Mouse (Mus musculus) kidney, postnatal 10 days (tissue): Measurements from ENCODE around the gene Epha6.
A peak's percentile ranks its signal among the peaks of the same experiment; 100 is the strongest.

Source experiments
- DNase-seq: peaks from one replicate; pipeline ENCODE4 v3.0.0; 2021; ENCODE audit warnings: mixed read lengths

Epha6 gene

DNA sequence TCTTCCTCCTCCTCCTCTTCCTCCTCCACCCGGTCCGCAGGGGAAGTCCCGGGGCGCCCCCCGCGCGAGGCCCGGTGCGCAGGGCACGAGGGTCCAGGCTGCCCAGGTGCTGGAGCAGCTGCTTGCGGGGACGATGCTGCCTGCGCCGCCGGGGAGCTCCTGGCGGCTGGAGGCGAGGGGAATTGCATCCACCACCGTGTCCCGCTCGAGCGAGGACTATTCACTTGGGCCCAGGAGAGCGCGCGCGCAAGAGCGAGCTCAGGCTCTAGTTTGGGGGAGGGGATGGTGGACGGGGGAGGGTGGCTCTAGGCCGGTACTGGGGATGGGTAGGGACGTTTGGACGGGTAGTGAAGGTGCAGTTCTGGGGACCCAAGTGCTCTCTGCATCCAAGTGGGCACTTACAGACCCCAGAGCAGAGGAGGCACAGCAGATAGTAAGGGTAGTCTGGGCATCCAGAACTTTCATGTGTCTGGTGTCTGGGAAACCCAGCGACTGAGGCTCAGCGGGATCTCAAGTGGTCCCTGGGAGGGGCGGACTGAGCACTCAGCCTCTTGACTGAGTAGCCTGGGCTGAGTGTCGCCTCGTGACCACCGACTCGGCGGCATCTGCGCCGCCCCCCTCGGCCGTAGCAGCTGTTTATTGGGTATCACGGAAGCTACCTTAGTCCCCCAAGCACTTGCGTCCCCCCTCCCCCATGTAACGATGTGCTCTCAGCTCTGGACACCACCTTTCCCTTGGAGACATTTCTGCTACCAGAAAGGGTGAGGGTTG lies at the start of gene Epha6:
Epha6 (minus strand) TSS at position 471 of the 771 bp plus-strand sequence.
- DNase-seq: peak; percentile 6

GRCm38 (mm10) chr16:60651716-60652115 lies 46.4 kb upstream of the Epha6 start:
- DNase-seq: no peak

DNA sequence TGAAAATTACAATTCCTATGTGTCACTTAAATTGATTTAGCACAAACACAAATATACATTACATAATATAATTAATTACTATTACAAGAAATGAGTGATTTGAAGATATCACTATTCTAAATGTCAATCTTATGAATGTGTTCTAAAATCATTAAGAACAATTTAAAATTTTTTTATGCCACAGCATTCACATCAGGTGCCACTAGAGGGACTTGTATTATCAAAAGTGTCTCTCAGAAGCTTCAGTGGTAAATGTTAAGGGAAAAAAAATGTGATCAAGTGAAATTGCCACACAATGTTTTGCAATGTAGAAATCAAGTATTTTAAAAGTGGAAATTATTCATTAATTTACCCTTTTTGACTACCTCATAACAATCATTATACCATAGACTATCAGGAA lies 22.8 kb upstream of the Epha6 start:
- no peak for DNase-seq

DNA sequence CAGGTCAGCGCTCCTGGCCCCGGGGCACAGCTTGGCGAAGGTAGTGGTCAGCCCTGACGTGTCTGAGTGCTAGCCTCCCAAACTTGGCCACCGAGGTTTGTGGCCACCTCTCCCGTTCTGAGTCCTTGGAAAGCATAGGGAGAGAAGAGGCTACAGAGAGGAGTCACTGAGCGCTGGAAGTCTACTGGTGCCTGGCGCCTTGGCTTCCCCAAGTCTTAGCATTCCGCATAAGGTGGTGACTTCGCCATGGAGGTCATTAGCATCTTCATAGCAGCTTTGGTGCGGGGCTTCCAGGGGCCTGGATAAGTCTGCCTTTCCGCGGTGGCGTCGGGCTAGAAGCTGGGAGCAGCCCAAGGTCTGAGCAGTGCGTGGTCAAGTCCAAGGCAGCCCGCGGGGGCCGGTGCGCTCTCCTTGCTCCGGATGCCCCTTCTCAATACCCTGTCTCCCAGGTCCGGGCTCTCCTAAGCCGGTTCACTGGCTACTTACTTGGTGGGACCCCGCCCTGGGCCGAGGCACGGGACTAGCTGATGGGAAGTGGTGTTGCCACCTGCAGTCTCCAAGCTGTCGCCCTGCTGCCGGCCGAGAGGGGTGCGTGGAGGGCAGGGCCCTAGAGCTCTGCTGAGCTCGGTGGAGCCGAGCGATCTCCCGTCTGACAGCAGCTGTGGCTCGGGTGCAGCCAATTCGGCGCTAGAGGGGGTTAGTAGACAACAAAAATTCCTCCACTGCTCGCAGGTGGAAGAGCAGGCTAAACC lies 677 bp upstream of the Epha6 start:
- peak; percentile 31 for DNase-seq

GRCm38 (mm10) chr16:60604613-60605012 lies 718 bp downstream of the Epha6 start:
- no peak for DNase-seq

GRCm38 (mm10) chr16:60585322-60585721 lies 20.0 kb downstream of the Epha6 start:
- DNase-seq: no peak

- DNase-seq: no peak
These were observed 20.6 kb downstream of the Epha6 start for GRCm38 (mm10) chr16:60584695-60585094.

DNA sequence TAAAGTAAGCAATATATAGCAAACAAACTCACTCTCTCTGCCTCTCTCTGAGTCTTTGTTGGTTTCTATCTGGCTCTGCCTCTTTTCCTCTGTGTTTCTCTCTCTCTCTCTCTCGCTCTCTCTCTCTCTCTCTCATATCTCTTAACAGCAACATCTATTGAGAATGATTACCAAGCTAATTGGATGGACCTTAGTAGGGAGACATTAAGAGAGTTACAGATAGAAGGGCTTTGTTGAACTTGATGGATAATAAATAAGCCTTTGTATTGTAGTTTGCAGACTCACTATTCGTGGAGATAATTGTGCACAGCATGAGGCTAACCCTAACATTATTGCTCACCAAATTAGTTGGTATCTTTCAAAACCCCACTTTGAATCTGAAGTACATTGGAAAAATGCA lies 34.8 kb downstream of the Epha6 start:
- DNase-seq: no peak

GRCm38 (mm10) chr16:60544385-60544784 lies 60.9 kb downstream of the Epha6 start:
- DNase-seq: no peak

DNA sequence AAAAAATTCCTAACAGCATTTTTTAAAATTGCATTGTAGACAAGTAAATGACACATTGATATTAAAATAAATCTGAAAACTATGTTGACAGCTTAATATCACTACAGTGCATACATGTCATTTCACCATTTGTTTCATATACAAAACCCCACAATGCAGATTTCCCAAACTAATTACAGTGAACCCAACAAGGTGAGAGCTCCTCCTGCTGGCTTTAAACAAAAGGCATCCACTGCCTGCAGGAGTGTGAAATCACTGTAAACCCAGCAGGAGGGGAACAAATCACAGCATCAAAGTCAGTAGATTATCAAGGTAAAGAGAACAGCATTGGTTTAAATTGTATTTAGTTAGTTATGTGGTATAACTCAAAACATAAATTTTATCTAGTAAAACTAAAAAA lies 67.1 kb downstream of the Epha6 start:
- peak; percentile 34 for DNase-seq

DNA sequence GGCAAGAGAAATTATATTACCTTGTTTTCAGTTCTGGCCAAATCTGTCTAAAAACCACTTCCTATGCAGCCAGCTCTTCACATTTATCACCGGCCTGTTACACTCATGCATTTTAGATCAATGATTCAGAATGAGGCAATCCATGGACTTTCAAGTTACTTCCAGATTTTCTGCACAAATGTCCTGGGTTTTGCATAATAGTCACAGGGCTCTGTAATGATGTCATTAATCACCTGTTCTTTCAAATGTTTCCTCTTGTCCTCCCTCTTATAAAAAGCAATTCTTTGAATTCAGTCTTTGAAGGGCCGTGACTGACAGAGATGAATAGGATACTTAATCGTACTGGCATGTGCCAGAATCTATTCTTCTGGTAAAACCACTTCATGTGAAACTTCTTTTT lies 95.6 kb downstream of the Epha6 start:
- DNase-seq: no peak

DNA sequence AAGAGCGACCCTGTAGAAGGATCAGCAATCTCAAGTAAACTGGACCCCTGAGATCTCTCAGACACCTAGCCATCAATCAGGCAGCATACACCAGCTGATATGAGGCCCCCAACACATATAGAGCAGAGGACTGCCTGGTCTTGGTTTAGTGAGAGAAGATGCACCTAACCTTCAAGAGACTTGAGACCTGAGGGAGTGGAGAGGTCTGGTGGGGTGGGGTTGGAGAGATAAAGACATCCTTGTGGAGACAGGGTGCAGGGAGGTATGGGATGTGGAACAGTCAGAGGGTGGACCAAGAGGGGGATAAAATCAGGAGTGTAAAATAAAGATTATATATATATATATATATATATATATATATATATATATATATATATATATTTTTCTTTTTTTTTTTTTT lies 105.8 kb downstream of the Epha6 start:
- no peak for DNase-seq

DNA sequence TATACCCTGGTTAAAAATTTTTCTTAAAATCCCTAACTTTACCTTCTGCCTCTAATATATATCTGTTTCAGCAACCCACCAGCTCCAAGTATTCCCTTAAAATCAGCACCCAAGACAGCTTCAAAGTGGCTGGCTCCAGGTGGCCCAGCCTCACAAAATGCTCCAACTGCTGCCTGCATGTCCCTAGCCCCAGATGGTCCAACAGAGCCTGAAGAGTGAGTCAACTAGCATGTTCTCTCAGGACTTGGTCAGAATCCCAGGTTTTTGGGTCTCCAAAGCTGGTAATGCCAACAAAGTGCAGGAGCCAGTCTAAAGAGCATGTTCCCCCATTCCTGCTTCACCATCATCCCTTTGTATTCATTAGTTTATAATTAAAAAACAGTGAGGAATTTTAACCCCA lies 129.6 kb downstream of the Epha6 start:
- DNase-seq: no peak

DNA sequence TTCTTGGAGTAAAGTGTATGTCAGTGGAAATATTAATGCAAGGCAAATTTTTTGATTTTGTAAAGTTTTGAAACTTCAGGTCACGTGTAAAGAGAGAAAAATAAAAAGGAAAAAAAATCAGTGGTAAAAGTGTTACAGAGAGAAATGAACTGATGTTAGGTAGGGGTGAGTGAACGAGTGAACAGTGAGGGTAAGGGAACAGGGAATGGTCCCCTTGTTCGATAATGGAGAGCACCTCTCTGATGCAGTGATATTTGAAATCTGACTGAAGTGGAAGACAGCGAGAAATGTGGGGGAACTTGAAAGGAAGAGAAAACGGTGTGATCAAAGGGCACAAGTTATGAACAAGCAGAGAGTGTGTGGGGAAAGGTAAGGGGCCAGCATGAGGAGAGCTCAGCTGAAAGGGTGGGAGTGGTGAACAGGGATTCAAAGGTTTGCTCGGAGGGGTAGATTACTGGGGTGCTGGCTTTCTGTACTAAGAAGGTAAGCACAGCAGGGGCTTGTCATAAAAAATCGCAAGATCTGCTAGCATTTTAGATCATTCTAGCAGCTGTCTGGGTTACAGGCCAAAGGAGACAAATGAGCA lies 137.0 kb downstream of the Epha6 start:
- DNase-seq: no peak

DNA sequence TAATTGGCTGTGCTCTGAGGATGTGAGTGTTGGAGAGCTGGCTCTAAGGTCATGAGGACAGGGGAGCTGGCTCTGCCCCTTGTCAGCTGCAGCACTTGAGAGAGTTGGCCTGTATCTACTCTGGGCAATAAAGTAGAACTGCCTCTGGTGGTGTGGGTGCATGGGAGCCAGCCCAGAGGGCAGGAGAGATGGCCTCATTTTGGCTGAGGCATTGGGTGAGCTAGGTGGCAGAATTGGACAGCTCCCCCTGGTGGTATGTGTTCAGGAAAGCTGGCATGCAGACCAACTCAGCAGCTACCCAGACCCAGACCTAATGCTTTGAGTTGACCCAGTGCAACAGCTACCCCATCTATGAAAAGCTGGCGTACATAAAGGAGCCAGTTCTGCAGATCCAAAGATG lies 170.0 kb downstream of the Epha6 start:
- peak; percentile 17 for DNase-seq

DNA sequence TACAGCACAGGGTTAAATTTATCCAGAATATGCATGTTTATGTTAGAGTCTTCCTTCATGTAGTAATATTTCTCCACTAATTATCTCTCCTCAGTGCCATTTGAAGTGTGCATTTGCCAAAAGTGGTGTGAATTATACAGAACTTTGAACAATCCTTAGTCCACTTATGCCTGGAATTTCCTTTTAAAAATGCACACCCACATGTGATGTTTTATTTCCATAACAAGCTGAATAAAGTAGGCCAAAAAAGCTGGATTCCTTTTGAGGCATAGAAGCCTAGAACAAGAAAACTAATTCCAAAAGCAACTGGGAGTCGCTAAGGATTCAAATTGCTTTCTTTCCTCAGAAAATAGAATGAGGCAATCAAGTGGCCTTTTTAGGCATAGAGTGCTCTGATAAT lies 171.1 kb downstream of the Epha6 start:
- DNase-seq: no peak

GRCm38 (mm10) chr16:60395306-60395705 lies 210.0 kb downstream of the Epha6 start:
- DNase-seq: no peak

- DNase-seq: no peak
These were observed 212.4 kb downstream of the Epha6 start for GRCm38 (mm10) chr16:60392961-60393360.

DNA sequence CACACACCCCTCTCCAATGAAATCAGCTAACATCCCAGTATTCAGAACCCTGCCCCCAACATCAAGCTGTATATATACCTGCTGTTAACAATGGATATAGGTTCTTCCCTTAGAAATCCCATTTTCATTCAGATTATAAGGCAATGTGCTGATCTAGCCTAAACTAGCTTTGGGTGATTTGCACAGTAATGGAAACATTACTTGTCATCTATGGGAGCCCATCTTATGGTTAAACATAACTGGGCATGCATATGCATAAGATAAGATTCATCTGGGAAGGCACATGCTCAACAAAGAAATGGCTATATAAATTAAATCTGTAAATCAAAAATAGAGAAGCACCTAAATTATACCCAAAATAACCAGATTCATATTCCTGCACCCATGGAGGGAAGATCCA lies 230.2 kb downstream of the Epha6 start:
- no peak for DNase-seq

GRCm38 (mm10) chr16:60283963-60284362 lies 321.4 kb downstream of the Epha6 start:
- DNase-seq: no peak

- DNase-seq: no peak
These were observed 331.2 kb downstream of the Epha6 start for GRCm38 (mm10) chr16:60274109-60274508.

DNA sequence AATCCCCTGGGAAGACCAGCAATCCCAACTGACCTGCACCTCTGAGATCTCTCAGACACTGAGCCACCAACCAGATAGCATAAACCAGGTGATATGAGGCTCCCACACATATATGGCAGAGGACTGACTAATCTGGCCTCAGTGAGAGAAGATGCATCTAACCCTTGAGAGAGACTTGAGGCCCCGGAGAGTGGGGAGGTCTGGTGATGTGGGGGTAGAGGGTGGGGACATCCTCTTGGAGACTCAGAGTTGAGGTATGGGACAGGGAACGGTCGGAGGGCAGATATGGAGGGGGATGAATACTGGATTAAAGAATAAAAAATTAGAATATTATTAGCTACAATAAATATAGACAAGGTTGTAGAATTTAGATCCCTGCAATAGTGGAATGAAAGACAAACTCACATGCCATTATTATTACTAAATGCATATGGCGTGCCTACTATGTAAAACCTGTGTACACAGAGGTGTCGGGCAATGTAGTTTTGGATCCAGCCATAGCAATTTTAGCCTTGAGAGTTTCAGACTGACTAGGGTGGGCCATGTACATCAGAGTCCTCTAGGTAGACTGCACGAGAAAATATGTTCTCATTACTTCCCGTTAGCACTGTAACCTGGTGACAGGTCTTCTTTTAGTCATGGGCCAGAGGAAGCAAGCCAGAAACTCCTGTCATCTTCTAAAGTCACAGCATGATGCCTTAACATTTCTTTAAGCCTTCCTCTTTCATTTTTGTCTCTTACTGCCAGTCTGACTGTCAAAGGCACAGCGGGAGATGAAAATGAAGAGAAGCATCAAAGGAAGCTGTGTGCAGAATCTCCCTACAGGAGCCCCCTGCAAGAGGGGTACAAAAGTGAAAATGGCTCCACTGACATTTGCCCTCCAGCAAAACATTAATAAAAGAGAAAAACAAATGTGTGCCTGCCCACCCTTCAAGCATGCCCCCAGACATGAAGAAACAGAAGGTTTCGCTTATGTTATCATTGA lies 338.7 kb downstream of the Epha6 start:
- no peak for DNase-seq
